Mouse (Mus musculus): Measurements from ENCODE around the gene Klk7. TPM values are rescaled to one million over a fixed set of nuclear protein-coding genes. Genes with fewer than 3 reads are reported as not detected.

Gene Klk7
- polyA plus RNA-seq, 1 experiment: not detected

DNA sequence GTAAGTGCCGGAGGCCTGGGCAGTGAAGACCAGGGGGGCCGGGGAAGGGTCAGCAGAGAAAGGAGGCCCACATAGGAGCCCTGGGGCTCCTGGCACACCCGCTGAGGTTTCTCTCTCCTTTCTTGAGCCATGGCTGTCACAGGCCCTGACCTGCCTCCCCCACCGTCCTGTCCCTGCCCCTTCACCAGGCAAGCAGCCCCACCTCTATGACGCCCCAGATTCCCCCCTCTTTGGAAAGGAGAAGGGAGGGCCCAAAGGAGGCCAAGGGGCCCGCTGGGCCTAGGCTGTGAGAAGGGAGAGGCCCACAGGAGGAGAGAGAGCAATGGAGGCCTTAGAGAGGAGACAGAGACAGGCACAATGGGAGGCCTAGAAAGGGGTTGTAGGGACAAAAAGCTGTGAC, 36.3 kb upstream of the Klk7 start:
- Histone ChIP-seq H3K27me3 (replicated peaks; ENCODE audit: control insufficient read depth, insufficient read depth, low read length) (no peaks in the 10 kb centered on the region), H3K27ac (ENCODE audit: insufficient read depth, low read depth, low read length) (no peak overlapping the region), H3K36me3 (ENCODE audit: control insufficient read depth, insufficient read depth, low read length) (no peaks in the 10 kb centered on the region), H3K4me3 (ENCODE audit: insufficient read depth, low read depth, low read length) (no peak overlapping the region), H3K4me1 (ENCODE audit: control insufficient read depth, insufficient read depth, low read length) (no peaks in the 10 kb centered on the region)
- TF ChIP-seq CTCF (conservative IDR thresholded peaks at IDR 0.05; ENCODE audit: insufficient read depth, insufficient read length, low read depth, low read length) (no peak), POLR2A (IDR thresholded peaks at IDR 0.05; ENCODE audit: low read depth, low read length) (no peak)
- DNase-seq: no peak
- 77% methylated on average over 6 of the region's 6 CpGs for WGBS

- no peak for DNase-seq
Observed at GRCm38 (mm10) chr7:43775311-43776057, 35.6 kb upstream of the Klk7 start.

DNA sequence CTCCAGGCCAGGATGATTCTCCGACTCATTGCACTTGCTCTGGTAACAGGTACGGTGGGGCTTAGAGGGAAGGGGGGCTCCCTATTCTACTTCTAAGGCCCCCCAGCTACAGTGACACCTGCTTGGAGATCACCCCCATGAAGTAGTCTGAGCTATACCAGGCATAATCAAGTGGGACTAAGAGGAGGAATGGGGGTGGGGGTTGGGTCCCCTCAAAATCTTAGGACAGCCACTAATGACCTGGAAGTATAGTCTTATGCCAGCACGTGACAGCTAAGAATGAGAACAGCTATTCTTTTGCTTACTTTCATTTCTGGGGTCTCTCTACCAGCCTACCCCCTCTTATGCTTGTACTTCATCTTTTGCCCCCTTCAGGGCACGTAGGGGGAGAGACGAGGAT, 34.6 kb upstream of the Klk7 start:
- no peak for DNase-seq
- H3K27ac ChIP-seq (ENCODE audit: insufficient read depth, low read depth, low read length): no peak overlapping the region
- WGBS: 82% methylated on average over 5 of the region's 5 CpGs

More at GRCm38 (mm10) chr7:43775311-43776057, 35.6 kb upstream of the Klk7 start:
- Histone ChIP-seq H3K4me3 (ENCODE audit: insufficient read depth, low read depth, low read length) (no peak overlapping the region), H3K27me3 (replicated peaks; ENCODE audit: control insufficient read depth, insufficient read depth, low read length) (no peaks in the 10 kb centered on the region), H3K36me3 (ENCODE audit: control insufficient read depth, insufficient read depth, low read length) (no peaks in the 10 kb centered on the region), H3K4me1 (ENCODE audit: control insufficient read depth, insufficient read depth, low read length) (no peaks in the 10 kb centered on the region), H3K27ac (ENCODE audit: insufficient read depth, low read depth, low read length) (no peak overlapping the region)
- WGBS: 54% methylated on average over 7 of the region's 7 CpGs
- TF ChIP-seq POLR2A (IDR thresholded peaks at IDR 0.05; ENCODE audit: low read depth, low read length) (no peak), CTCF (conservative IDR thresholded peaks at IDR 0.05; ENCODE audit: insufficient read depth, insufficient read length, low read depth, low read length) (no peak)

GRCm38 (mm10) chr7:43777423-43777822, 33.7 kb upstream of the Klk7 start:
- no peaks in the 10 kb centered on the region for H3K36me3 ChIP-seq (ENCODE audit: control insufficient read depth, insufficient read depth, low read length)
- no peaks in the 10 kb centered on the region for H3K27me3 ChIP-seq (replicated peaks; ENCODE audit: control insufficient read depth, insufficient read depth, low read length)
- no peak overlapping the region for H3K27ac ChIP-seq (ENCODE audit: insufficient read depth, low read depth, low read length)
- no peak for DNase-seq
- no peaks in the 10 kb centered on the region for H3K4me1 ChIP-seq (ENCODE audit: control insufficient read depth, insufficient read depth, low read length)
- H3K4me3 ChIP-seq (ENCODE audit: insufficient read depth, low read depth, low read length): no peak overlapping the region
- WGBS: 83% methylated on average over 12 of the region's 12 CpGs
- no peak for TF ChIP-seq CTCF (conservative IDR thresholded peaks at IDR 0.05; ENCODE audit: insufficient read depth, insufficient read length, low read depth, low read length)
- TF ChIP-seq POLR2A (IDR thresholded peaks at IDR 0.05; ENCODE audit: low read depth, low read length): no peak

More for the DNA sequence above, 34.6 kb upstream of the Klk7 start:
- H3K36me3 ChIP-seq (ENCODE audit: control insufficient read depth, insufficient read depth, low read length): no peaks in the 10 kb centered on the region
- H3K4me1 ChIP-seq (ENCODE audit: control insufficient read depth, insufficient read depth, low read length): no peaks in the 10 kb centered on the region
- H3K4me3 ChIP-seq (ENCODE audit: insufficient read depth, low read depth, low read length): no peak overlapping the region
- no peaks in the 10 kb centered on the region for H3K27me3 ChIP-seq (replicated peaks; ENCODE audit: control insufficient read depth, insufficient read depth, low read length)
- TF ChIP-seq CTCF (conservative IDR thresholded peaks at IDR 0.05; ENCODE audit: insufficient read depth, insufficient read length, low read depth, low read length) (no peak), POLR2A (IDR thresholded peaks at IDR 0.05; ENCODE audit: low read depth, low read length) (no peak)

GRCm38 (mm10) chr7:43778176-43778970, 32.7 kb upstream of the Klk7 start:
- DNase-seq: no peak
- H3K4me3 ChIP-seq (ENCODE audit: insufficient read depth, low read depth, low read length): no peak overlapping the region
- H3K4me1 ChIP-seq (ENCODE audit: control insufficient read depth, insufficient read depth, low read length): no peaks in the 10 kb centered on the region
- no peak for TF ChIP-seq POLR2A (IDR thresholded peaks at IDR 0.05; ENCODE audit: low read depth, low read length)
- no peak for TF ChIP-seq CTCF (conservative IDR thresholded peaks at IDR 0.05; ENCODE audit: insufficient read depth, insufficient read length, low read depth, low read length)
- no peaks in the 10 kb centered on the region for H3K36me3 ChIP-seq (ENCODE audit: control insufficient read depth, insufficient read depth, low read length)
- H3K27me3 ChIP-seq (replicated peaks; ENCODE audit: control insufficient read depth, insufficient read depth, low read length): no peaks in the 10 kb centered on the region
- no peak overlapping the region for H3K27ac ChIP-seq (ENCODE audit: insufficient read depth, low read depth, low read length)
- 89% methylated on average over 10 of the region's 10 CpGs for WGBS

DNA sequence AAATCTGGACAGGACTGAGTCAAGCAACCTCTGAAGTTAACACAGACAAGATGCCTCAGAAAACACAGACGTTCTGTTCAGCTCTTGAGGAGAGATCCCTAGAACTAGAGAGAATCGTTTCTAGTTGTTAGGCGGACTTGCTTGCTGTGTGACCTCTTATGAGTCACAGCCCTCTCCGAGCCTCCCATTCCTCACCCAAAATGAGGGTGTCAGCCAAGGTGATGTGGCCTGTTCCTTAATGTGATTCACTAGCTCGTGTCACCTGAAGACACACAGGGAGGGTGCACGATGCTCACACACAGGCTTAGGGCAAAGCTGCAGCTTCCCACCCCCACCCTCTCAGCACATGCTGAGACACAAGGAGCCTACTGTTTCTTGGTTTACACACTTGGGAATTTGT, 30.9 kb upstream of the Klk7 start:
- Histone ChIP-seq H3K4me3 (ENCODE audit: insufficient read depth, low read depth, low read length) (no peak overlapping the region), H3K36me3 (ENCODE audit: control insufficient read depth, insufficient read depth, low read length) (no peaks in the 10 kb centered on the region), H3K27ac (ENCODE audit: insufficient read depth, low read depth, low read length) (no peak overlapping the region), H3K27me3 (replicated peaks; ENCODE audit: control insufficient read depth, insufficient read depth, low read length) (no peaks in the 10 kb centered on the region), H3K4me1 (ENCODE audit: control insufficient read depth, insufficient read depth, low read length) (no peaks in the 10 kb centered on the region)
- WGBS: 59% methylated on average over 6 of the region's 6 CpGs
- no peak for TF ChIP-seq CTCF (conservative IDR thresholded peaks at IDR 0.05; ENCODE audit: insufficient read depth, insufficient read length, low read depth, low read length)
- TF ChIP-seq POLR2A (IDR thresholded peaks at IDR 0.05; ENCODE audit: low read depth, low read length): no peak
- DNase-seq: no peak

- Histone ChIP-seq H3K27me3 (replicated peaks; ENCODE audit: control insufficient read depth, insufficient read depth, low read length) (no peaks in the 10 kb centered on the region), H3K27ac (ENCODE audit: insufficient read depth, low read depth, low read length) (no peak within 1 kb of the TSS), H3K36me3 (ENCODE audit: control insufficient read depth, insufficient read depth, low read length) (no peaks in the 10 kb centered on the region), H3K4me3 (ENCODE audit: insufficient read depth, low read depth, low read length) (no peak within 1 kb of the TSS), H3K4me1 (ENCODE audit: control insufficient read depth, insufficient read depth, low read length) (no peaks in the 10 kb centered on the region)
- TF ChIP-seq POLR2A (IDR thresholded peaks at IDR 0.05; ENCODE audit: low read depth, low read length): no peak
- no peak for TF ChIP-seq CTCF (conservative IDR thresholded peaks at IDR 0.05; ENCODE audit: insufficient read depth, insufficient read length, low read depth, low read length)
- 48% methylated on average over 5 of the region's 5 CpGs for WGBS
- no peak for DNase-seq
Observed at GRCm38 (mm10) chr7:43780746-43781145, 30.3 kb upstream of the Klk7 start, which contains the start of gene Klk10. TSS of gene Klk10 (plus strand) at chr7:43781035.

Data from kidney, adult 2 months (tissue).